Mouse (Mus musculus) CH12.LX (cell line): ENCODE data around the gene Oprm1.

ENCODE experiments used
- BHLHE40 ChIP-seq: IDR thresholded peaks from 2 replicates; pipeline ENCODE4 v1.6.1; 2011; ENCODE audit warnings: mild to moderate bottlenecking, low read depth, low read length, improper control_type of control experiment
- CHD1 ChIP-seq: IDR thresholded peaks from 2 replicates; pipeline ENCODE4 v1.6.1; 2012; ENCODE audit warnings: low read depth, low read length, improper control_type of control experiment, inconsistent platforms
- CTCF ChIP-seq, 2 experiments: IDR thresholded peaks in 1 of 2; conservative IDR thresholded peaks in 1 of 2; 2 replicates each; pipeline ENCODE4 v1.5.1; 2011 to 2012; ENCODE audit warnings: low read depth in 2 of 2, low read length in 2 of 2, improper control_type of control experiment in 1 of 2, inconsistent platforms in 1 of 2, mild to moderate bottlenecking in 1 of 2, moderate library complexity in 1 of 2
- JUND ChIP-seq: conservative IDR thresholded peaks from 2 replicates; pipeline ENCODE4 v1.6.1; 2011; ENCODE audit warnings: low read depth, low read length, improper control_type of control experiment
- MAFK ChIP-seq: IDR thresholded peaks from 2 replicates; pipeline ENCODE4 v1.6.1; 2011; ENCODE audit warnings: low read length, improper control_type of control experiment; ENCODE audit not compliant: insufficient replicate concordance
- NRF1 ChIP-seq: IDR thresholded peaks from 2 replicates; pipeline ENCODE4 v1.6.1; 2014; ENCODE audit warnings: low read depth, mild to moderate bottlenecking, inconsistent platforms, low read length, improper control_type of control experiment, moderate library complexity
- POLR2A ChIP-seq: IDR thresholded peaks from 2 replicates; pipeline ENCODE4 v1.6.1; 2011; ENCODE audit warnings: low read depth, mild to moderate bottlenecking, improper control_type of control experiment, low read length
- POLR2AphosphoS2 ChIP-seq: IDR thresholded peaks from 2 replicates; pipeline ENCODE4 v1.6.1; 2011; ENCODE audit warnings: low read depth, low read length, improper control_type of control experiment
- RAD21 ChIP-seq: IDR thresholded peaks from 2 replicates; pipeline ENCODE4 v1.6.1; 2011; ENCODE audit warnings: low read depth, mild to moderate bottlenecking, low read length, improper control_type of control experiment, moderate library complexity
- TBP ChIP-seq: conservative IDR thresholded peaks from 2 replicates; pipeline ENCODE4 v1.6.1; 2011; ENCODE audit warnings: low read depth, low read length, improper control_type of control experiment
- ZMIZ1 ChIP-seq: IDR thresholded peaks from 2 replicates; pipeline ENCODE4 v1.6.1; 2012; ENCODE audit warnings: low read depth, mild to moderate bottlenecking, inconsistent platforms, low read length, improper control_type of control experiment

DNA sequence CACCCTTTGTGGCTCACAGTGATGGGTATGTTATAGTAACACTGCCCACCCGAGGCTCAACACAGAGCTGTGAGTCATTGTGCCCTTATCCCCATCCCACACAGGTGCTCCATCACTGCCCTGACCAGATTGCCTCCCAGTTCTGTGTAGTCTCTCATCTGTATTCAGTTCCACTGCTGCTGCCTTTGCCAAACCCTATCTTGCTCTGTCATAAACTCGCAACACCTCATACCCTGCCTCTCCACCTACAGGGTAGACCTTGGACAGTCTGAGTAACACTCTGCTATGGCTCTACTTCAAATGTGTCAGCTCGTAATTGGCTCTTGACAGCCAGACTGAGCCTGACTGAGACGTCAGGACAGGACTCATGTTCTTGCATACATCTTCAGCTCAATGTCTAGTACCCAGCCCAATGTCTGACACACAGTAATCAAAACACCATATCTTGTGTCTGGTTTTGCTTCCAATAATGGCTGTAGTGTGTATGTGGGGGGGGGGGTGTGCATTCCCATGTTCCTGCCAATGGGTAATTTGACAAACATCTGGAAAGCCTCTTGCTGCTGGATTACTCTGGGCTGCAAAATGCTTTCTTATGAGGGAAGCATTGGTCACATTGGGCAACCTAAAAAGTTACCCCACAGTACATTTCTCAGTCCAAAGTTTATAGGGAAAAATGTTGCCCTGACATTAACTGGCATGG is 229.2 kb downstream of the Oprm1 start:
- TF ChIP-seq JUND (no peak), CTCF (conservative IDR thresholded peaks at IDR 0.05 in 1 of 2, IDR thresholded peaks at IDR 0.05 in 1 of 2; ENCODE audit: low read depth in 2 of 2, low read length in 2 of 2) (no peak), POLR2A (no peak), ZMIZ1 (no peak), TBP (no peak), CHD1 (no peak), RAD21 (no peak), NRF1 (no peak), BHLHE40 (no peak), POLR2AphosphoS2 (no peak), MAFK (no peak)
